Mouse (Mus musculus): ENCODE measurements around the gene Edc3. TPM values are rescaled to one million over a fixed set of nuclear protein-coding genes. Genes with fewer than 3 reads are reported as not detected.

Gene Edc3
- total and polyA plus RNA-seq, 3 experiments, result 5.3 to 5.7 (median 5.5) TPM

- intact Hi-C loops (cut with DNase I), result no loop called here
Observed at GRCm38 (mm10) chr9:57722371-57722770, 14.0 kb downstream of the Edc3 start.

GRCm38 (mm10) chr9:57723315-57723715 lies 15.0 kb downstream of the Edc3 start:
- H3K79me2 ChIP-seq (replicated peaks; ENCODE audit: control insufficient read depth, insufficient read depth, low read length), result no peaks in the 10 kb centered on the region
- no peaks in the 10 kb centered on the region for H3K27me3 ChIP-seq (ENCODE audit: control insufficient read depth, insufficient read depth, low read length)
- intact Hi-C loops (cut with DNase I), result no loop called here
- peaks cover 11% of the 10 kb centered on the region for H3K4me1 ChIP-seq (ENCODE audit: control insufficient read depth, insufficient read depth, low read length)
- no peak overlapping the region for H3K4me3 ChIP-seq
- peak overlapping the region; percentile 84 for H3K27ac ChIP-seq
- peaks cover 28% of the 10 kb centered on the region for H3K36me3 ChIP-seq (ENCODE audit: control insufficient read depth, insufficient read depth, low read length)
- H3K9ac ChIP-seq (ENCODE audit: low read depth, low read length), result no peak overlapping the region
- 1% methylated on average over 5 of the region's 5 CpGs for WGBS
- TF ChIP-seq CTCF (IDR thresholded peaks at IDR 0.05), result no peak
- peak; percentile 60; the same call in 1 of the 2 replicates for TF ChIP-seq POLR2A (IDR thresholded peaks at IDR 0.05; ENCODE audit: insufficient read depth, low read depth, low read length)
- peak; percentile 99 for TF ChIP-seq EP300 (IDR thresholded peaks at IDR 0.05; ENCODE audit: insufficient read depth, low read depth, low read length)
- DNase-seq, result peak; percentile 77 to 88

More at GRCm38 (mm10) chr9:57722371-57722770, 14.0 kb downstream of the Edc3 start:
- Histone ChIP-seq H3K27ac (peak overlapping the region; percentile 84), H3K27me3 (ENCODE audit: control insufficient read depth, insufficient read depth, low read length) (no peaks in the 10 kb centered on the region), H3K36me3 (ENCODE audit: control insufficient read depth, insufficient read depth, low read length) (peaks cover 27% of the 10 kb centered on the region), H3K4me3 (no peak overlapping the region), H3K79me2 (replicated peaks; ENCODE audit: control insufficient read depth, insufficient read depth, low read length) (no peaks in the 10 kb centered on the region), H3K4me1 (ENCODE audit: control insufficient read depth, insufficient read depth, low read length) (peaks cover 11% of the 10 kb centered on the region), H3K9ac (ENCODE audit: low read depth, low read length) (no peak overlapping the region)
- no peak for TF ChIP-seq POLR2A (IDR thresholded peaks at IDR 0.05; ENCODE audit: insufficient read depth, low read depth, low read length)
- TF ChIP-seq EP300 (IDR thresholded peaks at IDR 0.05; ENCODE audit: insufficient read depth, low read depth, low read length), result no peak
- no peak for DNase-seq
- WGBS, result 85% methylated on average over 1 of the region's 1 CpGs

DNA sequence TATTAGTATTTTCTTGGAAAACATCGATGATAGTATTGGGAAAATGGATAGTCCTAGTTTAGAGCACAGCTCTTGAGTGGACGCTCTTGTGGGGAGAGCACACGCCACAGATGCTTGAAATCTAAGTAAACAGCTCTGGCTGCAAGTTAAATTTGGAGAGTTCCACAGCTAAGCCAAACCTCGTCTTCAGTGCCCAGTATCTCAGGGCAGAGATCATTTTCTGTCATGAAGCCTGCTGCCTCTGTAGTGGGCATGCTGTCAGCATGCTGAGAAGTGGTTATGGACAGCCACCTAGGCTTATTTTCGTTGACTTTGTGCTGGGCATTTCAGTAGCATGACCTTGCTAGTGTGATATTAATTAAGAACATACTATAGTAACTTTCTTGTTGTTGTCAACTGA lies 15.5 kb downstream of the Edc3 start:
- intact Hi-C loops (cut with DNase I), result no loop called here
- H3K9ac ChIP-seq (ENCODE audit: low read depth, low read length), result no peak overlapping the region
- peak overlapping the region; percentile 84 for H3K27ac ChIP-seq
- no peaks in the 10 kb centered on the region for H3K79me2 ChIP-seq (replicated peaks; ENCODE audit: control insufficient read depth, insufficient read depth, low read length)
- H3K4me1 ChIP-seq (ENCODE audit: control insufficient read depth, insufficient read depth, low read length), result peaks cover 11% of the 10 kb centered on the region
- H3K27me3 ChIP-seq (ENCODE audit: control insufficient read depth, insufficient read depth, low read length), result no peaks in the 10 kb centered on the region
- H3K36me3 ChIP-seq (ENCODE audit: control insufficient read depth, insufficient read depth, low read length), result peaks cover 28% of the 10 kb centered on the region
- no peak for TF ChIP-seq CTCF (IDR thresholded peaks at IDR 0.05)
- no peak for TF ChIP-seq POLR2A (IDR thresholded peaks at IDR 0.05; ENCODE audit: insufficient read depth, low read depth, low read length)
- no peak for TF ChIP-seq EP300 (IDR thresholded peaks at IDR 0.05; ENCODE audit: insufficient read depth, low read depth, low read length)
- 32% methylated on average over 5 of the region's 5 CpGs for WGBS
- no peak for DNase-seq
- H3K4me3 ChIP-seq, result no peak overlapping the region

DNA sequence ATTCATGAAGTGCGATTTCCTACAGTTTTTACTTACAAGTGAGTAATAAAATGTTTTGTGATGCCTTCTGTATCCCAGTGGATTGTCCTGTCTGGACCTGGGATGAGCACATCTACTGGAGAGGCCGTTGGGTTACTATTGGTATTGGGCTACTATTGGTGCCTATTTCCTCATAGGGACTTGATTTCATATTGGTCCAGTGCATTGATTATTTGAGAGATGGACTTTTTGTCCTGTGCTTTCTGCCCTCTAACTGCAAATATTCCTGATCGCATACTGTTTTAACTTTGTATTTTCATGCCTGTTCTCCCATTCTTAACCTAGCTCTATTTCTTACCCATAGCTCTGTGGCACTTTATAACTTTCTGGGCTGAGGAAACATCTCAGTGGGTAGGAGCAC lies 16.4 kb downstream of the Edc3 start:
- no peak for DNase-seq
- H3K36me3 ChIP-seq (ENCODE audit: control insufficient read depth, insufficient read depth, low read length), result peaks cover 27% of the 10 kb centered on the region
- no peaks in the 10 kb centered on the region for H3K79me2 ChIP-seq (replicated peaks; ENCODE audit: control insufficient read depth, insufficient read depth, low read length)
- no peak overlapping the region for H3K9ac ChIP-seq (ENCODE audit: low read depth, low read length)
- WGBS, result 98% methylated on average over 3 of the region's 3 CpGs
- H3K4me3 ChIP-seq, result no peak overlapping the region
- TF ChIP-seq CTCF (IDR thresholded peaks at IDR 0.05), result no peak
- no peak for TF ChIP-seq POLR2A (IDR thresholded peaks at IDR 0.05; ENCODE audit: insufficient read depth, low read depth, low read length)
- no peak for TF ChIP-seq EP300 (IDR thresholded peaks at IDR 0.05; ENCODE audit: insufficient read depth, low read depth, low read length)
- peaks cover 11% of the 10 kb centered on the region for H3K4me1 ChIP-seq (ENCODE audit: control insufficient read depth, insufficient read depth, low read length)
- no peaks in the 10 kb centered on the region for H3K27me3 ChIP-seq (ENCODE audit: control insufficient read depth, insufficient read depth, low read length)
- intact Hi-C loops (cut with DNase I), result no loop called here
- no peak overlapping the region for H3K27ac ChIP-seq

DNA sequence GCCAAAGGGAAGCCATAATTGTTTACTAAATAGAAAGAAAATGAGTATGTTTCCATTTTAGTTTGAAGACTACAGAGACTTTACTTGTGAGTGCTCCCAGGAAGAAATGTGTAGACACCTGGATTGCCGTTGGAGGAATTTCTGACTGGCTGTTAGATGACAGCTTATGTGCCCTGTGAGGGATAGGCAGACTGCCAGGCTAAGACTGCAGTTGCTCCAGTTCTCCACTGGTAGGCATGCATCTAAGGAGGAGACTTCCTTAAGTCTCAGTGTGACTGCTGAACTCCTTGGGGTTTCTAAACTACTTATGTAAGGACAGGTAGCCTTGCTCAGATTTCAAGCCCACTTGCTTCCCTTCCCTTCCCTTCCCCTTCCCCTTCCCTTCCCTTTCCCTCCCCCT lies 20.0 kb downstream of the Edc3 start:
- TF ChIP-seq CTCF (IDR thresholded peaks at IDR 0.05), result 0 out of 2 replicates have a peak, but pooled peaks have one; percentile 16
- TF ChIP-seq EP300 (IDR thresholded peaks at IDR 0.05; ENCODE audit: insufficient read depth, low read depth, low read length), result no peak
- intact Hi-C loops (cut with DNase I), result no loop called here
- DNase-seq, result no peak
- Histone ChIP-seq H3K27ac (no peak overlapping the region), H3K79me2 (replicated peaks; ENCODE audit: control insufficient read depth, insufficient read depth, low read length) (no peaks in the 10 kb centered on the region), H3K4me3 (no peak overlapping the region), H3K4me1 (ENCODE audit: control insufficient read depth, insufficient read depth, low read length) (peaks cover 5% of the 10 kb centered on the region), H3K9ac (ENCODE audit: low read depth, low read length) (no peak overlapping the region), H3K27me3 (ENCODE audit: control insufficient read depth, insufficient read depth, low read length) (no peaks in the 10 kb centered on the region), H3K36me3 (ENCODE audit: control insufficient read depth, insufficient read depth, low read length) (peaks cover 10% of the 10 kb centered on the region)
- WGBS, result 85% methylated on average over 1 of the region's 1 CpGs

DNA sequence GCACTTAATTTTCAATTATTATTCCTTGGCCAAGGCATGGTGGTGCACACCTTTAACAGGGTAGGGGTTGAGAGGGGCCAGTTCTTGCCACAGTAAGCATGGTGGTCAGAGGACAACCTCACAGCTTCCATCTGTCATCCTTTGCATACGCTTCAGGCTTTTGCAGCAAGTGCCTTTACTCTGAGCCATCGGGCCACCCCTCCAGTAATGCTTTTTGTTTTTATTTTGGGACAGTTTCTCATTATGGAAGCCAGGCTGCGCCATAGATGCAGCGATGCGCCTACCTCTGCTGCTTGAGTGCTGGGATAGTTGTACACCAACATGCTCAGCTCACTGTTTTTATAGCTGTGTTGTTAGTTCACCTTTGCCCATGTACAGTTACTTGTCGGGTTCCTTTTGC lies 25.3 kb downstream of the Edc3 start:
- WGBS, result 97% methylated on average over 6 of the region's 6 CpGs
- no peak for DNase-seq
- H3K4me1 ChIP-seq (ENCODE audit: control insufficient read depth, insufficient read depth, low read length), result peaks cover 8% of the 10 kb centered on the region
- no peaks in the 10 kb centered on the region for H3K79me2 ChIP-seq (replicated peaks; ENCODE audit: control insufficient read depth, insufficient read depth, low read length)
- no peak overlapping the region for H3K27ac ChIP-seq
- H3K36me3 ChIP-seq (ENCODE audit: control insufficient read depth, insufficient read depth, low read length), result peaks cover 10% of the 10 kb centered on the region
- no peaks in the 10 kb centered on the region for H3K27me3 ChIP-seq (ENCODE audit: control insufficient read depth, insufficient read depth, low read length)
- no peak overlapping the region for H3K4me3 ChIP-seq
- intact Hi-C loops (cut with DNase I), result no loop called here
- no peak overlapping the region for H3K9ac ChIP-seq (ENCODE audit: low read depth, low read length)
- TF ChIP-seq CTCF (IDR thresholded peaks at IDR 0.05) (no peak), EP300 (IDR thresholded peaks at IDR 0.05; ENCODE audit: insufficient read depth, low read depth, low read length) (no peak), POLR2A (IDR thresholded peaks at IDR 0.05; ENCODE audit: insufficient read depth, low read depth, low read length) (no peak)
